Mouse (Mus musculus): ENCODE data around the gene Kcnmb4. TPM values are rescaled to one million over a fixed set of nuclear protein-coding genes. Genes with fewer than 3 reads are reported as not detected.

Kcnmb4 gene
- polyA plus RNA-seq, 2 experiments = 0.14 to 0.22 TPM

DNA sequence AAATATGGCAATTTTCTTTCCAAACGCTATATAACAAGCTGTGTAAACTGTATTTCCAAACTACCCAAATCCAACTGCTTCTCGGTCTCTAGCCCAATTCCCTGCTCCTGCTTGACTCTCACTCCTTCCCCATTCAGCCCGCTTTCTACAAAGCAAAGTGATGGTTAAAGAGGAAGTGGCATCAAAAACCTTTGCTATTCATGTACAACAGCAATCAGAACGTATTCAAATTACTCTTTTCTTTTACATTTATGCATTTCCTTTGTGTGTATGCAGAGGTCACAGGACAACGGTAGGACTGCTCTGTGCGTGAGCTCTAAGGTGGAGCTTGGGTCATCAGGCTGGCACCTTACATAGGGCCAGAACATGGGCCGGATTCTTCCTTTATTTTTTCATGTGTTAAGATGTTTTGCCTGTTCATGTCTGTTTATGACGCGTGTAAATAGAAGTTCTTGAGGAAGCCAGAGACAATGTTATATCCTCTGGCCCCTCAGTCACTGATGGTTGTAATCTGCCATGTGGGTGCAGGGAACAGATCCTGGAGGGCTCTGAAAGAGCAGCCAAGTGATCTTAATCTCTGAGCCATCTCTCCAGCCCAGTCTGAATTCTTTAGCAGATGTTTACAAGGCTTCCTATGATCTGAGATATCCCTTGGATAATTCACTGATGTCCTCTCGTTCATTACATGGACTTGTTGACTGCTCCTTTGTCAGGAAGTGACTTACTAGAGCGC lies 39.0 kb upstream of the Kcnmb4 start:
- Histone ChIP-seq H3K4me2 (ENCODE audit: low read depth) (no peak overlapping the region), H3K9me3 (ENCODE audit: control insufficient read depth, low read length) (no peaks in the 10 kb centered on the region), H3K27ac (no peak overlapping the region), H3K27me3 (ENCODE audit: control insufficient read depth, insufficient read depth, low read length) (no peaks in the 10 kb centered on the region), H3K4me3 (ENCODE audit: insufficient read depth in 1 of 2, low read depth in 2 of 2, low read length in 2 of 2) (no peak overlapping the region), H3K9ac (replicated peaks) (no peak overlapping the region), H3K36me3 (replicated peaks; ENCODE audit: control insufficient read depth, insufficient read depth, low read depth) (no peaks in the 10 kb centered on the region), H3K4me1 (replicated peaks; ENCODE audit: control insufficient read depth in 2 of 2, insufficient read depth in 2 of 2, low read length in 1 of 2) (no peaks in the 10 kb centered on the region)
- DNase-seq (ENCODE audit: low read depth in 3 of 3, low spot score in 3 of 3) (no peak), ATAC-seq (ENCODE audit: insufficient read depth) (no peak)
- no peak for TF ChIP-seq EP300 (IDR thresholded peaks at IDR 0.05; ENCODE audit: low read depth)
- no peak for TF ChIP-seq CTCF (IDR thresholded peaks at IDR 0.05; ENCODE audit: low read depth)
- WGBS (ENCODE audit: insufficient replicate concordance) = 77% methylated on average over 11 of the region's 11 CpGs

- Histone ChIP-seq H3K27me3 (ENCODE audit: control insufficient read depth, insufficient read depth, low read length) (no peaks in the 10 kb centered on the region), H3K4me3 (ENCODE audit: insufficient read depth in 1 of 2, low read depth in 2 of 2, low read length in 2 of 2) (no peak overlapping the region), H3K9me3 (ENCODE audit: control insufficient read depth, low read length) (no peaks in the 10 kb centered on the region), H3K4me1 (replicated peaks; ENCODE audit: control insufficient read depth in 2 of 2, insufficient read depth in 2 of 2, low read length in 1 of 2) (0 out of 4 replicates have a peak, but pooled peaks cover 0 to 1% of the 10 kb centered on the region in 2 experiments), H3K27ac (no peak overlapping the region), H3K9ac (replicated peaks) (no peak overlapping the region), H3K36me3 (replicated peaks; ENCODE audit: control insufficient read depth, insufficient read depth, low read depth) (no peaks in the 10 kb centered on the region), H3K4me2 (ENCODE audit: low read depth) (no peak overlapping the region)
- no peak for DNase-seq (ENCODE audit: low read depth in 3 of 3, low spot score in 3 of 3)
- no peak for ATAC-seq (ENCODE audit: insufficient read depth)
- 68% methylated on average over 7 of the region's 7 CpGs for WGBS (ENCODE audit: insufficient replicate concordance)
- TF ChIP-seq CTCF (IDR thresholded peaks at IDR 0.05; ENCODE audit: low read depth) = no peak
- no peak for TF ChIP-seq EP300 (IDR thresholded peaks at IDR 0.05; ENCODE audit: low read depth)
Observed at GRCm38 (mm10) chr10:116505303-116506014, 31.8 kb upstream of the Kcnmb4 start.

DNA sequence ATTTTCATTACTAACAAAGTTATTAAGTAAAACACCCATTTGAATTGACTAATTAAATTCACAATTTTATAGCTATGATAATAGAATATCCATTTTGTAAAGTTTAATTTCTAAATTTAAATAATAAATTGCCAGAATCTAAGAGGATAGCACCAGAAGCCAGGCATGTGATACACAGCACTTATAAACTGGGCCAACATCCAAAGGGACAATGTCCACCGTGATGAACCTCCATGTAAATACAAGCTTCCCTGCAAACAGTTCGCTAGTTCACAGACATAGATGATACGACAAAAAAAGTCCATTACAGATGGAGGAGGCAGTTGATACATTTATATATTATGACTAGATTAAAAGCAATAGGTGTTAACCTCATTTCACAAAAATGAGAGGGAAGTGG lies 19.1 kb upstream of the Kcnmb4 start:
- TF ChIP-seq EP300 (IDR thresholded peaks at IDR 0.05; ENCODE audit: low read depth) = no peak
- no peak for TF ChIP-seq CTCF (IDR thresholded peaks at IDR 0.05; ENCODE audit: low read depth)
- no peak for ATAC-seq (ENCODE audit: insufficient read depth)
- no peak overlapping the region for H3K4me3 ChIP-seq (ENCODE audit: insufficient read depth in 1 of 2, low read depth in 2 of 2, low read length in 2 of 2)
- H3K36me3 ChIP-seq (replicated peaks; ENCODE audit: control insufficient read depth, insufficient read depth, low read depth) = peaks cover 10% of the 10 kb centered on the region
- H3K4me1 ChIP-seq (replicated peaks; ENCODE audit: control insufficient read depth in 2 of 2, insufficient read depth in 2 of 2, low read length in 1 of 2) = no peaks in the 10 kb centered on the region
- no peak overlapping the region for H3K27ac ChIP-seq
- DNase-seq (ENCODE audit: low read depth in 3 of 3, low spot score in 3 of 3) = no peak
- H3K27me3 ChIP-seq (ENCODE audit: control insufficient read depth, insufficient read depth, low read length) = no peaks in the 10 kb centered on the region
- H3K9me3 ChIP-seq (ENCODE audit: control insufficient read depth, low read length) = no peaks in the 10 kb centered on the region
- H3K9ac ChIP-seq (replicated peaks) = no peak overlapping the region
- WGBS (ENCODE audit: insufficient replicate concordance) = 79% methylated on average over 3 of the region's 3 CpGs
- H3K4me2 ChIP-seq (ENCODE audit: low read depth) = no peak overlapping the region

DNA sequence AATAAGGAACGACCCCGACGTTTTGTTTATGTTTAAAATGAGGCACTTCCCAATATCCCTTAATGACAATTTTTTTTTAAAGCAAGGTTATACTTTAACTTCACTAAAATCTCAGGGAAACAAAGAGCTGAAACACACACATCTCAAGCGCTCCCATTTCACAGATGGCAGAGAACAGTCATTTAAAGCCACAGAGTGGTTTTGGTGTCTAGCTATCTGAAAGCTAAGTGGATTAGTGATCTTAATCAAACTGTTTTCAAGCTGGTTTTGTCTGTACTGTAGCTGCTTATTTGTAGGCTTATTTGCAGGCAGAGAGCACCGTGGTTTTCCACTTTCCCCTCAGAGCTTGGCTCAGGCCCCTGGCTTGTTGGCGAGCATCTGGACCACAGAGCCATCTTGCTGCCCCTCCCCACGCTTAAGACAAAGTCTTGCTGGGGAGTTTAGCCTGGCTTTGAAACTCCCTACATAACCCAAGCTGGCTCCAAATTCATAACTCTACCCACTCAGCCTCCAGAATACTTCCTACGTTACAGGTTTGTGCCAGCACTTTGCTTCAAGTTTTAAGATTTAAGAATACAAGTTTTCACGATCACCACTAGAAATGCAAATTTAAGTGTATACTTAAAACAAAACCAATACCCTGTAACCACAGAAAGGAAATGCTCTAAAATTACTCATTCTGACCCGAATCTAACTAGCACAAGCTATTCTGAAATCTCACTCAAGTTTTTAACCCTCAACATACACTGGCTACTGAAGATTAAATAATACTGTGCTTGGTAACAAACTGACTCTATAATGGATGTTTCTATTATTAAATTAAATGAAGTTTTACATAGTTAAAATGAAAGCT lies 13.4 kb upstream of the Kcnmb4 start:
- no peak for ATAC-seq (ENCODE audit: insufficient read depth)
- no peaks in the 10 kb centered on the region for H3K27me3 ChIP-seq (ENCODE audit: control insufficient read depth, insufficient read depth, low read length)
- TF ChIP-seq EP300 (IDR thresholded peaks at IDR 0.05; ENCODE audit: low read depth) (no peak), CTCF (IDR thresholded peaks at IDR 0.05; ENCODE audit: low read depth) (no peak)
- no peak overlapping the region for H3K27ac ChIP-seq
- WGBS (ENCODE audit: insufficient replicate concordance) = 70% methylated on average over 10 of the region's 10 CpGs
- no peak overlapping the region for H3K4me2 ChIP-seq (ENCODE audit: low read depth)
- peaks cover 7% of the 10 kb centered on the region for H3K36me3 ChIP-seq (replicated peaks; ENCODE audit: control insufficient read depth, insufficient read depth, low read depth)
- DNase-seq (ENCODE audit: low read depth in 3 of 3, low spot score in 3 of 3) = no peak
- no peak overlapping the region for H3K9ac ChIP-seq (replicated peaks)
- H3K4me1 ChIP-seq (replicated peaks; ENCODE audit: control insufficient read depth in 2 of 2, insufficient read depth in 2 of 2, low read length in 1 of 2) = no peaks in the 10 kb centered on the region
- H3K9me3 ChIP-seq (ENCODE audit: control insufficient read depth, low read length) = no peaks in the 10 kb centered on the region
- H3K4me3 ChIP-seq (ENCODE audit: insufficient read depth in 1 of 2, low read depth in 2 of 2, low read length in 2 of 2) = no peak overlapping the region

All from liver, embryonic 14.5 days (tissue).